Mouse (Mus musculus): Measurements from ENCODE around the gene Ahcyl2. TPM values are rescaled to one million over a fixed set of nuclear protein-coding genes. Genes with fewer than 3 reads are reported as not detected.

The Ahcyl2 gene
- polyA plus RNA-seq, 1 experiment from 2014 or later = 2.0 TPM

GRCm38 (mm10) chr6:29858619-29859018, 90.8 kb downstream of the Ahcyl2 start:
- H3K9ac ChIP-seq (replicated peaks) = no peak overlapping the region

GRCm38 (mm10) chr6:29859344-29859743, 91.5 kb downstream of the Ahcyl2 start:
- H3K9ac ChIP-seq (replicated peaks) = no peak overlapping the region
- no peak overlapping the region for H3K4me2 ChIP-seq (ENCODE audit: low read depth, low read length)
- H3K9me3 ChIP-seq (ENCODE audit: low read length) = no peaks in the 10 kb centered on the region
- no peaks in the 10 kb centered on the region for H3K27me3 ChIP-seq (ENCODE audit: insufficient read depth, low read length)
- no peaks in the 10 kb centered on the region for H3K36me3 ChIP-seq (replicated peaks; ENCODE audit: insufficient read depth, low read length)
- no peak overlapping the region for H3K27ac ChIP-seq (ENCODE audit: low read depth)
- DNase-seq (no peak), ATAC-seq (no peak)
- TF ChIP-seq CTCF (IDR thresholded peaks at IDR 0.05; ENCODE audit: low read depth) = no peak
- no peak for TF ChIP-seq EP300 (IDR thresholded peaks at IDR 0.05; ENCODE audit: low read depth)
- WGBS (ENCODE audit: insufficient replicate concordance) = 78% methylated on average over 4 of the region's 4 CpGs
- 0 out of 2 replicates have a peak, but pooled peaks cover 3% of the 10 kb centered on the region for H3K4me1 ChIP-seq (ENCODE audit: insufficient read depth)
- no peak overlapping the region for H3K4me3 ChIP-seq (ENCODE audit: low read depth, low read length)

More at GRCm38 (mm10) chr6:29858619-29859018, 90.8 kb downstream of the Ahcyl2 start:
- TF ChIP-seq EP300 (IDR thresholded peaks at IDR 0.05; ENCODE audit: low read depth) (no peak), CTCF (IDR thresholded peaks at IDR 0.05; ENCODE audit: low read depth) (no peak)
- 46% methylated on average over 6 of the region's 6 CpGs for WGBS (ENCODE audit: insufficient replicate concordance)
- H3K4me3 ChIP-seq (ENCODE audit: low read depth, low read length) = no peak overlapping the region
- DNase-seq (peak; percentile 27), ATAC-seq (peak; percentile 67)
- H3K27ac ChIP-seq (ENCODE audit: low read depth) = no peak overlapping the region
- H3K36me3 ChIP-seq (replicated peaks; ENCODE audit: insufficient read depth, low read length) = no peaks in the 10 kb centered on the region
- H3K4me1 ChIP-seq (ENCODE audit: insufficient read depth) = 0 out of 2 replicates have a peak, but pooled peaks cover 3% of the 10 kb centered on the region
- H3K4me2 ChIP-seq (ENCODE audit: low read depth, low read length) = peak overlapping the region; percentile 48
- H3K27me3 ChIP-seq (ENCODE audit: insufficient read depth, low read length) = no peaks in the 10 kb centered on the region
- no peaks in the 10 kb centered on the region for H3K9me3 ChIP-seq (ENCODE audit: low read length)

GRCm38 (mm10) chr6:29860238-29860637, 92.4 kb downstream of the Ahcyl2 start:
- TF ChIP-seq CTCF (IDR thresholded peaks at IDR 0.05; ENCODE audit: low read depth) (peak; percentile 84), EP300 (IDR thresholded peaks at IDR 0.05; ENCODE audit: low read depth) (no peak)
- Histone ChIP-seq H3K9me3 (ENCODE audit: low read length) (no peaks in the 10 kb centered on the region), H3K27me3 (ENCODE audit: insufficient read depth, low read length) (no peaks in the 10 kb centered on the region), H3K4me1 (ENCODE audit: insufficient read depth) (0 out of 2 replicates have a peak, but pooled peaks cover 3% of the 10 kb centered on the region), H3K36me3 (replicated peaks; ENCODE audit: insufficient read depth, low read length) (no peaks in the 10 kb centered on the region), H3K27ac (ENCODE audit: low read depth) (no peak overlapping the region), H3K4me2 (ENCODE audit: low read depth, low read length) (no peak overlapping the region), H3K4me3 (ENCODE audit: low read depth, low read length) (no peak overlapping the region), H3K9ac (replicated peaks) (no peak overlapping the region)
- DNase-seq (peak; percentile 37), ATAC-seq (peak; percentile 74)
- WGBS (ENCODE audit: insufficient replicate concordance) = 90% methylated on average over 3 of the region's 3 CpGs

- Histone ChIP-seq H3K4me3 (ENCODE audit: low read depth, low read length) (no peak overlapping the region), H3K27ac (ENCODE audit: low read depth) (no peak overlapping the region), H3K9ac (replicated peaks) (no peak overlapping the region), H3K27me3 (ENCODE audit: insufficient read depth, low read length) (no peaks in the 10 kb centered on the region), H3K4me1 (ENCODE audit: insufficient read depth) (no peaks in the 10 kb centered on the region), H3K4me2 (ENCODE audit: low read depth, low read length) (no peak overlapping the region), H3K9me3 (ENCODE audit: low read length) (no peaks in the 10 kb centered on the region), H3K36me3 (replicated peaks; ENCODE audit: insufficient read depth, low read length) (no peaks in the 10 kb centered on the region)
- DNase-seq (no peak), ATAC-seq (no peak)
- TF ChIP-seq EP300 (IDR thresholded peaks at IDR 0.05; ENCODE audit: low read depth) (no peak), CTCF (IDR thresholded peaks at IDR 0.05; ENCODE audit: low read depth) (no peak)
- 85% methylated on average over 2 of the region's 2 CpGs for WGBS (ENCODE audit: insufficient replicate concordance)
These were observed 97.1 kb downstream of the Ahcyl2 start for GRCm38 (mm10) chr6:29864926-29865325.

GRCm38 (mm10) chr6:29866935-29867724, 99.3 kb downstream of the Ahcyl2 start:
- no peak for TF ChIP-seq EP300 (IDR thresholded peaks at IDR 0.05; ENCODE audit: low read depth)
- TF ChIP-seq CTCF (IDR thresholded peaks at IDR 0.05; ENCODE audit: low read depth) = no peak
- no peak overlapping the region for H3K9ac ChIP-seq (replicated peaks)
- 83% methylated on average over 9 of the region's 9 CpGs for WGBS (ENCODE audit: insufficient replicate concordance)
- H3K9me3 ChIP-seq (ENCODE audit: low read length) = no peaks in the 10 kb centered on the region
- ATAC-seq (no peak), DNase-seq (no peak)
- no peaks in the 10 kb centered on the region for H3K27me3 ChIP-seq (ENCODE audit: insufficient read depth, low read length)
- no peaks in the 10 kb centered on the region for H3K4me1 ChIP-seq (ENCODE audit: insufficient read depth)
- no peak overlapping the region for H3K27ac ChIP-seq (ENCODE audit: low read depth)
- H3K4me3 ChIP-seq (ENCODE audit: low read depth, low read length) = no peak overlapping the region
- H3K36me3 ChIP-seq (replicated peaks; ENCODE audit: insufficient read depth, low read length) = 0 out of 2 replicates have a peak, but pooled peaks cover 5% of the 10 kb centered on the region
- no peak overlapping the region for H3K4me2 ChIP-seq (ENCODE audit: low read depth, low read length)

- Histone ChIP-seq H3K4me3 (ENCODE audit: low read depth, low read length) (no peak overlapping the region), H3K4me1 (ENCODE audit: insufficient read depth) (no peaks in the 10 kb centered on the region), H3K27me3 (ENCODE audit: insufficient read depth, low read length) (no peaks in the 10 kb centered on the region), H3K27ac (ENCODE audit: low read depth) (no peak overlapping the region), H3K4me2 (ENCODE audit: low read depth, low read length) (no peak overlapping the region), H3K9me3 (ENCODE audit: low read length) (no peaks in the 10 kb centered on the region), H3K9ac (replicated peaks) (no peak overlapping the region), H3K36me3 (replicated peaks; ENCODE audit: insufficient read depth, low read length) (0 out of 2 replicates have a peak, but pooled peaks cover 5% of the 10 kb centered on the region)
- DNase-seq (no peak), ATAC-seq (no peak)
- TF ChIP-seq EP300 (IDR thresholded peaks at IDR 0.05; ENCODE audit: low read depth) (no peak), CTCF (IDR thresholded peaks at IDR 0.05; ENCODE audit: low read depth) (no peak)
- WGBS (ENCODE audit: insufficient replicate concordance) = 78% methylated on average over 2 of the region's 2 CpGs
These were observed 100.6 kb downstream of the Ahcyl2 start for GRCm38 (mm10) chr6:29868341-29868895.
